In the genomic region with DNA sequence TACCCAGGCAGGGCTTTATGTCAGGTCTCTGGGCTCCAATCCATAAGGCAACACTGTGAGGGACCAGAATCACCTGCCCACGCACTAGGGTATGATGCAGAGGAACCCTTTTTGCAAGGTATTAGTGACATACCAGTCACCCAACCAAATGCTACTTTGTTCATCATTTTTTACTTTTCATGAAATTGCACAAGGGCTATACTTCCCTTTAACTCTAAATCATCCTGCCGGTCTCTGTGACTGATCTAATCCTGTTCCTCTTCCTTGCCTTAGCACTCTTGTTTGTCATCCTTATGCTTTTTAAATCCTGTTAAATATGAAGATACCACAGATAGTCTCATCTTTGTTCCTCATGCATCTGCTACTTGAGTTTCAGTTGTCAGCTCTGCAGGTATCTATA, we compare ENCODE assay signal across 20 mouse cellular contexts.
"Had no signal": no experiment of that assay in that cellular context is flagged by ENCODE, and none has a peak within 500 bp of the region (broad histone marks: within the 10 kb centered on the region; RNA-seq: fewer than 3 reads in every experiment).

No protein-coding gene starts in this region.

- H3K27ac ChIP-seq: liver, embryonic 13.5 days; liver, embryonic 15.5 days; lung, embryonic 15.5 days; macrophage; midbrain, embryonic 13.5 days; midbrain, embryonic 15.5 days; neural tube, embryonic 13.5 days; neural tube, embryonic 15.5 days; stomach, embryonic 15.5 days; stomach, postnatal 0 days had no signal

- H3K9ac ChIP-seq: liver, embryonic 13.5 days; liver, embryonic 15.5 days; liver, postnatal 0 days; lung, embryonic 15.5 days; midbrain, embryonic 13.5 days; midbrain, embryonic 15.5 days; neural tube, embryonic 13.5 days; neural tube, embryonic 15.5 days; stomach, embryonic 15.5 days had no signal

- H3K4me3 ChIP-seq: liver, embryonic 13.5 days; liver, embryonic 15.5 days; lung, embryonic 15.5 days; megakaryocyte, embryonic 14.5 days; midbrain, embryonic 13.5 days; midbrain, embryonic 15.5 days; myocyte; neural tube, embryonic 13.5 days; neural tube, embryonic 15.5 days; stomach, embryonic 15.5 days had no signal

- H3K27me3 ChIP-seq: liver, embryonic 13.5 days; liver, embryonic 15.5 days; lung, embryonic 15.5 days; megakaryocyte, embryonic 14.5 days; midbrain, embryonic 13.5 days; midbrain, embryonic 15.5 days; neural tube, embryonic 13.5 days; neural tube, embryonic 15.5 days; stomach, embryonic 15.5 days had no signal

- ATAC-seq: liver, postnatal 0 days; midbrain, embryonic 13.5 days; midbrain, embryonic 15.5 days had no signal

- H3K9me3 ChIP-seq: liver, embryonic 13.5 days; liver, embryonic 15.5 days; lung, embryonic 15.5 days; megakaryocyte, embryonic 14.5 days; midbrain, embryonic 13.5 days; midbrain, embryonic 15.5 days; neural tube, embryonic 13.5 days; neural tube, embryonic 15.5 days; stomach, embryonic 15.5 days had no signal

- H3K36me3 ChIP-seq: liver, embryonic 13.5 days; liver, embryonic 15.5 days; lung, embryonic 15.5 days; midbrain, embryonic 13.5 days; midbrain, embryonic 15.5 days; neural tube, embryonic 13.5 days; neural tube, embryonic 15.5 days; stomach, embryonic 15.5 days had no signal

- H3K4me1 ChIP-seq: liver, embryonic 13.5 days; liver, embryonic 15.5 days; lung, embryonic 15.5 days; megakaryocyte, embryonic 14.5 days; midbrain, embryonic 13.5 days; midbrain, embryonic 15.5 days; neural tube, embryonic 13.5 days; neural tube, embryonic 15.5 days; stomach, embryonic 15.5 days had no signal

- DNase-seq: liver, embryonic 13.5 days; liver, postnatal 0 days; lung, adult 2 months; lung, postnatal 10 days; right cerebral cortex, postnatal 14 days; thymus, adult 2 months; thymus, postnatal 25 days; thymus, postnatal 4 days had no signal

- H3K4me2 ChIP-seq: liver, embryonic 13.5 days; liver, embryonic 15.5 days; lung, embryonic 15.5 days; midbrain, embryonic 11.5 days; midbrain, embryonic 13.5 days; midbrain, embryonic 15.5 days; neural tube, embryonic 13.5 days; neural tube, embryonic 15.5 days; stomach, embryonic 15.5 days had no signal
